Mouse (Mus musculus) forebrain, embryonic 13.5 days (tissue): ENCODE measurements around the gene Gm20909. TPM values are rescaled to one million over a fixed set of nuclear protein-coding genes. Genes with fewer than 3 reads are reported as not detected.
"Not testable (repeated sequence)": the region's sequence is repeated elsewhere in the genome, so short reads cannot be mapped to it uniquely, and the experiment has no call there.

ENCODE experiments used
- ATAC-seq: fragments of 200-750 bp; cut with Nextera tagmentation; 2 replicates; pipeline ENCODE4 v1.8.0; 2017
- H3K27ac ChIP-seq: fragments of 300-500 bp; sonication (generic); 2 replicates; pipeline ENCODE4 v1.5.1; 2015; ENCODE audit warnings: inconsistent platforms, mild to moderate bottlenecking, moderate library complexity
- H3K27me3 ChIP-seq: fragments of 300-500 bp; sonication (generic); 2 replicates; pipeline ENCODE4 v1.6.1; 2015; ENCODE audit warnings: mild to moderate bottlenecking, inconsistent platforms
- H3K36me3 ChIP-seq: fragments of 300-500 bp; sonication (generic); 2 replicates; pipeline ENCODE4 v1.6.1; 2015; ENCODE audit warnings: mild to moderate bottlenecking, inconsistent platforms; ENCODE audit not compliant: poor library complexity, severe bottlenecking
- H3K4me1 ChIP-seq: fragments of 300-500 bp; sonication (generic); 2 replicates; pipeline ENCODE4 v1.6.1; 2015; ENCODE audit warnings: inconsistent platforms
- H3K4me2 ChIP-seq: fragments of 300-500 bp; sonication (generic); 2 replicates; pipeline ENCODE4 v1.6.1; 2015; ENCODE audit warnings: inconsistent platforms, mild to moderate bottlenecking, moderate library complexity
- H3K4me3 ChIP-seq: fragments of 300-500 bp; sonication (generic); 2 replicates; pipeline ENCODE4 v1.5.1; 2015; ENCODE audit warnings: mild to moderate bottlenecking, inconsistent platforms
- H3K9ac ChIP-seq: fragments of 300-500 bp; sonication (generic); 2 replicates; pipeline ENCODE4 v1.6.1; 2015; ENCODE audit warnings: mild to moderate bottlenecking, inconsistent platforms
- H3K9me3 ChIP-seq: fragments of 300-500 bp; sonication (generic); replicated peaks from 2 replicates; pipeline ENCODE4 v1.6.1; 2016; ENCODE audit warnings: inconsistent platforms
- WGBS: fragments of 180-500 bp; shearing (Covaris S2); methylation state at CpG from one replicate; pipeline ENCODE4 v1.1.7; 2015; 5-methylcytosine and 5-hydroxymethylcytosine counted together
- polyA plus RNA-seq: library from polyadenylated mRNA; unstranded; fragments of >200 nt; fragmentation: Nextera tagmentation; extraction: Ambion mirVana; gene quantifications from 2 replicates; pipeline ENCODE4 v1.2.1, GENCODE M21; 2015

Gene Gm20909
- not detected in 2 replicates for polyA plus RNA-seq

DNA sequence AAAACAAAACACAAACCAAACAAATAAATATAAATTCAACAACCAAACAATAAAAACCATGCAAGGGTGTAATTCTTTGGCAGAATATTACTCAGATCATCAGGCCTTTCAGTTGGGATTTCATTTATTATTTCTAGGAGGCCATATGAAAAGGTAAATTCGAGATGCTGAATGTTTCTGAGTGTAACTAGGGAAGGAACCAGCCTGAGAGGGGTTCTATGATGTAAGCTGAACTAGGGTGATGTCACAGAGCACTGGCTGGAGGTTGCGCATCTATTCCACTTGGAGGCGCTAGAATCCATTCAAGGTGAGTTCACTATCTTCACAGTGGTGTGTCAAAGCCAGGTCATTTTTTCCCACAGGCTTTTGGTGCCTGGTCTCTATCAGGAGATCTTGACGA is at the start of gene Gm20909:
Gene Gm20909 (plus strand): TSS at position 301 of the 400 bp plus-strand sequence.
- not testable (repeated sequence) for H3K27me3 ChIP-seq, H3K27ac ChIP-seq, H3K9ac ChIP-seq, ATAC-seq, H3K4me2 ChIP-seq, H3K36me3 ChIP-seq, H3K9me3 ChIP-seq, H3K4me3 ChIP-seq, H3K4me1 ChIP-seq
- no CpG with 5 or more reads among the region's 4 CpGs for WGBS

Other genes starting within 250 kb of the Gm20909 start
- gene Gm29866, start 170.9 kb upstream of the Gm20909 start, polyA plus RNA-seq, result not detected in 2 replicates
- not detected in 2 replicates for gene Gm20865, start 77.0 kb downstream of the Gm20909 start, polyA plus RNA-seq